Mouse (Mus musculus): ENCODE measurements around the gene Rbm47. TPM values are rescaled to one million over a fixed set of nuclear protein-coding genes. Genes with fewer than 3 reads are reported as not detected.

Gene Rbm47
- polyA plus RNA-seq, 1 experiment from 2014 or later: 18.8 TPM

DNA sequence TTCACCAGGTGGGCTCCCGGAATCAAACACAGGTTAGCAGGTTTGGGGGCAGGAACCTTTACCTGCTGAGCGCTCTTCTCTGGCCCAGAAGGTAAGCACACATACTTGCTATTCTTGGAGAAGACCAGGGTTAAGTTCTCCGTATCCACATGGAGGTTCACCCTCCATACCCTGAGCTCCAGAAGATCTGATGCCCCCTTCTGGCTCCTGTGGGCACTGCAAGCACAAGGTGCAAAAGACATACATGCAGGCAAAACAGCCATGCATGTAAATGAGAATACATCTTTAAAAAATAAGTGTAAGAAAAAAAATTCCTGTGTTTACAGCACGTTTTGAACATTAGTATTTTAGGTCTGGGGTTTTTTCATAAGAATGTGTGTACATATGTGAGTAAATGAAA lies 116.2 kb downstream of the Rbm47 start:
- DNase-seq (peak; percentile 33), ATAC-seq (ENCODE audit: insufficient read depth) (no peak)
- no peak overlapping the region for H3K27ac ChIP-seq (ENCODE audit: low read depth)
- WGBS: 71% methylated on average over 4 of the region's 4 CpGs
- H3K9ac ChIP-seq: no peak overlapping the region
- no peak overlapping the region for H3K4me2 ChIP-seq
- H3K4me3 ChIP-seq (ENCODE audit: low read depth, low read length): no peak overlapping the region
- peak; percentile 48 for TF ChIP-seq CTCF (IDR thresholded peaks at IDR 0.05; ENCODE audit: low read depth)
- H3K36me3 ChIP-seq (ENCODE audit: insufficient read depth): no peaks in the 10 kb centered on the region
- H3K27me3 ChIP-seq (ENCODE audit: insufficient read depth, low read length): no peaks in the 10 kb centered on the region
- H3K4me1 ChIP-seq (ENCODE audit: insufficient read depth): no peaks in the 10 kb centered on the region
- H3K9me3 ChIP-seq (ENCODE audit: low read depth, low read length): no peaks in the 10 kb centered on the region

GRCm38 (mm10) chr5:66054394-66054793 lies 118.5 kb downstream of the Rbm47 start:
- TF ChIP-seq CTCF (IDR thresholded peaks at IDR 0.05; ENCODE audit: low read depth): no peak
- H3K9me3 ChIP-seq (ENCODE audit: low read depth, low read length): no peaks in the 10 kb centered on the region
- H3K4me2 ChIP-seq: no peak overlapping the region
- DNase-seq (no peak), ATAC-seq (ENCODE audit: insufficient read depth) (no peak)
- no peaks in the 10 kb centered on the region for H3K36me3 ChIP-seq (ENCODE audit: insufficient read depth)
- no peak overlapping the region for H3K9ac ChIP-seq
- no peaks in the 10 kb centered on the region for H3K27me3 ChIP-seq (ENCODE audit: insufficient read depth, low read length)
- no peaks in the 10 kb centered on the region for H3K4me1 ChIP-seq (ENCODE audit: insufficient read depth)
- H3K4me3 ChIP-seq (ENCODE audit: low read depth, low read length): no peak overlapping the region
- H3K27ac ChIP-seq (ENCODE audit: low read depth): no peak overlapping the region
- 50% methylated on average over 9 of the region's 9 CpGs for WGBS

DNA sequence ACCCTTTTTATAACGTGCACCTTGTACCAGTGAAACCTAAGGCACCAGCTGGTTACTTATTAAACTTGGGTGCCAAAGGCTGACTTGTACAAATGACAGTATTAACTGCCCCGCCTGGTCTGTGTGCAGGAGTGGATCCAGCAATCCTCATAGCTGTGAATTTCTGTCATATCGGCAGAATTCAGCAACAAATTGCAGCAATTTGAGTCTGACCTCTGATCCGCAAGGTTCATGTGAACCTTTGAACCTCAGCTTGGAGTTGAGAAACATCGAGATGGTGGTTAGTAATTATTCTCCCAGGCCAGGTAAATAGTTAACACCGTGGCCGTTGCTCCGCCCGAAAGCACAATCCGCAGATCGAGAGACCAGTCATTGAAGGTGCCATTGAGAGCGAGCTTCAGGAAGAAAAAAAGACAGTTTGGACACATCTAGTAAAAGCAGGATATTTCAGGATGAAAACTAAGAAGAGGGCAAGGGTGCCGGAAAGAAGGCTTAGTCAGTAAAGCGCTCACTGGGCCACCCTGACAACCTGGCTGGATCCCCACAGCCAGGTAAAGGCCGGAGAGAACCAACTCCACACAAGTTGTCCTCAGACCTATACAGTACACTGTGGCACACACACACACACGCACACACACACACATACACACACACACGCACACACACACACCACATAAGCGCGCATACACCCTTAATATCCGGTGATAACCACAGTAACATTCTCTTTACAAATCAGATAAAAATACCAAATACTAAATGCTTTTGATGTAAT lies 120.0 kb downstream of the Rbm47 start:
- ATAC-seq (ENCODE audit: insufficient read depth): no peak
- H3K27ac ChIP-seq (ENCODE audit: low read depth): no peak overlapping the region
- H3K36me3 ChIP-seq (ENCODE audit: insufficient read depth): no peaks in the 10 kb centered on the region
- 73% methylated on average over 20 of the region's 20 CpGs for WGBS
- no peak for DNase-seq
- no peak for TF ChIP-seq CTCF (IDR thresholded peaks at IDR 0.05; ENCODE audit: low read depth)
- H3K9ac ChIP-seq: no peak overlapping the region
- no peaks in the 10 kb centered on the region for H3K27me3 ChIP-seq (ENCODE audit: insufficient read depth, low read length)
- no peak overlapping the region for H3K4me3 ChIP-seq (ENCODE audit: low read depth, low read length)
- H3K9me3 ChIP-seq (ENCODE audit: low read depth, low read length): no peaks in the 10 kb centered on the region
- peak overlapping the region; percentile 28 for H3K4me2 ChIP-seq
- H3K4me1 ChIP-seq (ENCODE audit: insufficient read depth): no peaks in the 10 kb centered on the region

DNA sequence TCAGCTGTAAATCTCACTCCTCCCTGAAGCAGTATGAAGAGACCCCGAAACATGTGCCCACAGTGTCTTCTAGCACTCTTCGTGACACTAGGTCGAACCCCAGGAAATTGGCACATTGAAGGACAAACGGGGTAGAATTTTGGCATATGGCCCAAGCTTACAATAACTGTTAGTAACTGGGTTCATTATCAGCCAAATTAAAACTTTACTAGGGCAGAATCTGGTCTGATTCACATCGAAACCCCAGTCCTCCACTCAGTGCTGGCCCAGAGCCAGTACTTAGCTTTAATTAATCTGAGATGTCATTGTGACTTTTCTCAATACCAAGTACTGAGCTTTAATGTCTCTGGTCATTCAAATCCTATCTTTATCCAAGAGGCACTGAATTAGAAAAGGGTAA lies 122.1 kb downstream of the Rbm47 start:
- no peak overlapping the region for H3K4me3 ChIP-seq (ENCODE audit: low read depth, low read length)
- no peak overlapping the region for H3K27ac ChIP-seq (ENCODE audit: low read depth)
- H3K4me1 ChIP-seq (ENCODE audit: insufficient read depth): no peaks in the 10 kb centered on the region
- 59% methylated on average over 5 of the region's 5 CpGs for WGBS
- H3K4me2 ChIP-seq: no peak overlapping the region
- no peak for TF ChIP-seq CTCF (IDR thresholded peaks at IDR 0.05; ENCODE audit: low read depth)
- DNase-seq: peak; percentile 18
- H3K27me3 ChIP-seq (ENCODE audit: insufficient read depth, low read length): no peaks in the 10 kb centered on the region
- H3K9ac ChIP-seq: no peak overlapping the region
- no peaks in the 10 kb centered on the region for H3K9me3 ChIP-seq (ENCODE audit: low read depth, low read length)
- no peak for ATAC-seq (ENCODE audit: insufficient read depth)
- no peaks in the 10 kb centered on the region for H3K36me3 ChIP-seq (ENCODE audit: insufficient read depth)

- H3K4me3 ChIP-seq (ENCODE audit: low read depth, low read length): no peak overlapping the region
- H3K27ac ChIP-seq (ENCODE audit: low read depth): no peak overlapping the region
- no peaks in the 10 kb centered on the region for H3K4me1 ChIP-seq (ENCODE audit: insufficient read depth)
- WGBS: 47% methylated on average over 3 of the region's 3 CpGs
- no peak overlapping the region for H3K9ac ChIP-seq
- DNase-seq (no peak), ATAC-seq (ENCODE audit: insufficient read depth) (no peak)
- no peak overlapping the region for H3K4me2 ChIP-seq
- H3K36me3 ChIP-seq (ENCODE audit: insufficient read depth): no peaks in the 10 kb centered on the region
- no peak for TF ChIP-seq CTCF (IDR thresholded peaks at IDR 0.05; ENCODE audit: low read depth)
- no peaks in the 10 kb centered on the region for H3K27me3 ChIP-seq (ENCODE audit: insufficient read depth, low read length)
- H3K9me3 ChIP-seq (ENCODE audit: low read depth, low read length): no peaks in the 10 kb centered on the region
Measured at GRCm38 (mm10) chr5:66046356-66046755, 126.6 kb downstream of the Rbm47 start.

GRCm38 (mm10) chr5:66043897-66044296 lies 129.0 kb downstream of the Rbm47 start:
- WGBS: 62% methylated on average over 3 of the region's 3 CpGs
- TF ChIP-seq CTCF (IDR thresholded peaks at IDR 0.05; ENCODE audit: low read depth): no peak
- H3K9ac ChIP-seq: no peak overlapping the region
- no peaks in the 10 kb centered on the region for H3K27me3 ChIP-seq (ENCODE audit: insufficient read depth, low read length)
- no peaks in the 10 kb centered on the region for H3K36me3 ChIP-seq (ENCODE audit: insufficient read depth)
- DNase-seq (no peak), ATAC-seq (ENCODE audit: insufficient read depth) (no peak)
- H3K27ac ChIP-seq (ENCODE audit: low read depth): no peak overlapping the region
- no peaks in the 10 kb centered on the region for H3K9me3 ChIP-seq (ENCODE audit: low read depth, low read length)
- H3K4me1 ChIP-seq (ENCODE audit: insufficient read depth): no peaks in the 10 kb centered on the region
- H3K4me2 ChIP-seq: no peak overlapping the region
- no peak overlapping the region for H3K4me3 ChIP-seq (ENCODE audit: low read depth, low read length)

DNA sequence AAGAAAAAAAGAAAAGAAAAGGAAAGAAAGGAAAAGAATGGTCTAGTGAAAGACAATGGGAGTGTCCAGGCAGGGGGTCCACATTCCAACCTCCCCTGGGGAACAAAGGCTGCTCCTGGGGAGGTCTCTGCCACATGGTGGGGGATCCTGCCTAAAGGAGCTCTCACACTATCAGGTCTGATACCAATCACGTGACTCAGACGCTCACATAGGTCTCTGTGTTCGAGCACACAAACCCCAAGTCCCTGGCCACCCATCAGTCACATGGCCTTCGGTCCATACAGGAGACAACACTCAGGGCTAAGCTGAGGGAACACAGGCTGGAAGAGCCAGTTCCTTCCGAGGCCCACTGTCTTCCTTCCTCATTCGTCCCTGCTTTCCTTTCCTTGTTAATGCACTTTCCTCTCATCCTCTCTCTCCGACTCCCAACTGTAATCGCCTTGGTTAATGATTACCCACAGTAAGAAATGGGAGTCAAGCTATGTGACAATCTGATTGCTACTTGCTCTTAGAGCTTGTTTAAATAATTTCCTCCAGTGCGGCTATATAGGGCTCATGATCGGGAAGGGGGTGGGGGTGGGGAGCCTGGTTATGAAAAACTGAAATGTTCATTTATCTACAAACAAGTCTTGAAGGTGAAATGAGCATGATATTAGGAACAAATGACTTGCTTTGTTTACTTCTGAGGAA lies 130.1 kb downstream of the Rbm47 start:
- peak overlapping the region; percentile 24; the same call in 1 of the 2 replicates for H3K4me2 ChIP-seq
- H3K9me3 ChIP-seq (ENCODE audit: low read depth, low read length): no peaks in the 10 kb centered on the region
- no peaks in the 10 kb centered on the region for H3K27me3 ChIP-seq (ENCODE audit: insufficient read depth, low read length)
- no peak overlapping the region for H3K4me3 ChIP-seq (ENCODE audit: low read depth, low read length)
- 42% methylated on average over 10 of the region's 10 CpGs for WGBS
- no peak for TF ChIP-seq CTCF (IDR thresholded peaks at IDR 0.05; ENCODE audit: low read depth)
- H3K27ac ChIP-seq (ENCODE audit: low read depth): peak overlapping the region; percentile 71; the same call in 1 of the 2 replicates
- ATAC-seq (ENCODE audit: insufficient read depth) (peak; percentile 52; the same call in 1 of the 2 replicates), DNase-seq (peak; percentile 35)
- no peaks in the 10 kb centered on the region for H3K36me3 ChIP-seq (ENCODE audit: insufficient read depth)
- H3K4me1 ChIP-seq (ENCODE audit: insufficient read depth): no peaks in the 10 kb centered on the region; the same call in 1 of the 2 replicates
- no peak overlapping the region for H3K9ac ChIP-seq

Measured in lung, embryonic 14.5 days (tissue).